In genomic region chr6:134046136-134046535, GRCm38 (mm10) we compare ENCODE assay signal across 27 mouse cellular contexts. TPM values are rescaled to one million over a fixed set of nuclear protein-coding genes. Genes with fewer than 3 reads are reported as not detected.
A peak's percentile ranks its signal among the peaks of the same experiment; 100 is the strongest.
DNase-seq lines count a peak whose midpoint lies in the region; ATAC-seq and TF ChIP-seq lines count a peak whose summit lies in the region.
"Had no signal": no experiment of that assay in that cellular context is flagged by ENCODE, and none has a peak within 500 bp of the region (broad histone marks: within the 10 kb centered on the region; RNA-seq: fewer than 3 reads in every experiment).

No protein-coding gene starts in this region.

- peak overlapping the region; percentile 18; the same call in 1 of the 2 replicates for H3K27ac ChIP-seq in heart, embryonic 10.5 days
- H3K27ac ChIP-seq in ES-Bruce4 (ENCODE audit: insufficient read depth, low read length) (no peak overlapping the region), macrophage (peak overlapping the region; percentile 87)
- H3K27ac ChIP-seq in hindbrain, embryonic 11.5 days (ENCODE audit: low read depth, low read length), result no peak overlapping the region
- H3K27ac ChIP-seq: forebrain, embryonic 13.5 days; hindbrain, embryonic 12.5 days; hindbrain, postnatal 0 days; intestine, embryonic 15.5 days; kidney, postnatal 0 days; limb, embryonic 13.5 days; lung, embryonic 15.5 days had no signal

- peaks cover 97% of the 10 kb centered on the region for H3K79me2 ChIP-seq in macrophage (ENCODE audit: inconsistent target)

- H3K36me3 ChIP-seq in heart, embryonic 10.5 days, result no peaks in the 10 kb centered on the region
- H3K36me3 ChIP-seq in ES-Bruce4 (ENCODE audit: control insufficient read depth, insufficient read depth, low read length, poor library complexity, severe bottlenecking) (no peaks in the 10 kb centered on the region), macrophage (ENCODE audit: inconsistent target) (no peaks in the 10 kb centered on the region)
- H3K36me3 ChIP-seq in hindbrain, embryonic 11.5 days (ENCODE audit: control insufficient read depth, insufficient read depth, low read length), result no peaks in the 10 kb centered on the region
- H3K36me3 ChIP-seq: hindbrain, embryonic 12.5 days; intestine, embryonic 15.5 days; limb, embryonic 13.5 days; lung, embryonic 15.5 days had no signal

- no peak for TF ChIP-seq CTCF in ES-Bruce4 (IDR thresholded peaks at IDR 0.05; ENCODE audit: low read depth, low read length)

- H3K9me3 ChIP-seq in heart, embryonic 10.5 days, result no peaks in the 10 kb centered on the region
- H3K9me3 ChIP-seq in ES-Bruce4 (replicated peaks; ENCODE audit: control insufficient read depth, insufficient read depth, low read length, poor library complexity, severe bottlenecking), result no peaks in the 10 kb centered on the region
- no peaks in the 10 kb centered on the region for H3K9me3 ChIP-seq in hindbrain, embryonic 11.5 days (ENCODE audit: control insufficient read depth, low read length)
- H3K9me3 ChIP-seq: forebrain, embryonic 13.5 days; hindbrain, embryonic 12.5 days; intestine, embryonic 15.5 days; limb, embryonic 13.5 days; lung, embryonic 15.5 days had no signal

- no peak for DNase-seq in heart, embryonic 10.5 days (ENCODE audit: low spot score)
- no peak for DNase-seq in heart, postnatal 25 days (ENCODE audit: low spot score)
- peak; percentile 74 for DNase-seq in R1 (ENCODE audit: low read depth, low spot score)
- DNase-seq in hindbrain, embryonic 11.5 days (ENCODE audit: low spot score), result no peak
- DNase-seq: adrenal gland, adult 8-10 months; B cell, adult 2 months; cerebellum, adult 2 months; cerebellum, postnatal 25 days; gastrocnemius, postnatal 10 days; heart, postnatal 14 days; kidney, adult 2 months; kidney, postnatal 4 days; midbrain, embryonic 14.5 days; right cerebral cortex, postnatal 25 days; spleen, adult 18-20 months; thymus, adult 2 months; thymus, postnatal 36 days had no signal

- no peak overlapping the region for H3K4me2 ChIP-seq in hindbrain, embryonic 11.5 days (replicated peaks; ENCODE audit: low read depth, low read length)
- H3K4me2 ChIP-seq: forebrain, embryonic 13.5 days; hindbrain, embryonic 12.5 days; intestine, embryonic 15.5 days; limb, embryonic 13.5 days; lung, embryonic 15.5 days had no signal

- no peak overlapping the region for H3K4me3 ChIP-seq in heart, embryonic 10.5 days
- no peak overlapping the region for H3K4me3 ChIP-seq in ES-Bruce4 (ENCODE audit: low read depth, low read length)
- H3K4me3 ChIP-seq in macrophage (ENCODE audit: inconsistent target), result no peak overlapping the region
- H3K4me3 ChIP-seq in hindbrain, embryonic 11.5 days (ENCODE audit: low read depth, low read length), result no peak overlapping the region
- H3K4me3 ChIP-seq: forebrain, embryonic 13.5 days; hindbrain, embryonic 12.5 days; intestine, embryonic 15.5 days; limb, embryonic 13.5 days; lung, embryonic 15.5 days had no signal

- no peak overlapping the region for H3K9ac ChIP-seq in ES-Bruce4 (ENCODE audit: low read depth, poor library complexity, severe bottlenecking)
- no peak overlapping the region for H3K9ac ChIP-seq in hindbrain, embryonic 11.5 days (ENCODE audit: low read depth, low read length)
- H3K9ac ChIP-seq: forebrain, embryonic 13.5 days; hindbrain, embryonic 12.5 days; intestine, embryonic 15.5 days; limb, embryonic 13.5 days; lung, embryonic 15.5 days had no signal

- no peaks in the 10 kb centered on the region for H3K27me3 ChIP-seq in heart, embryonic 10.5 days (ENCODE audit: insufficient read depth, poor library complexity, severe bottlenecking)
- no peaks in the 10 kb centered on the region for H3K27me3 ChIP-seq in ES-Bruce4 (ENCODE audit: control insufficient read depth, insufficient read depth, low read length, poor library complexity, severe bottlenecking)
- H3K27me3 ChIP-seq in hindbrain, embryonic 11.5 days (ENCODE audit: control insufficient read depth, insufficient read depth, low read length), result no peaks in the 10 kb centered on the region
- H3K27me3 ChIP-seq: forebrain, embryonic 13.5 days; hindbrain, embryonic 12.5 days; intestine, embryonic 15.5 days; limb, embryonic 13.5 days; lung, embryonic 15.5 days had no signal

- H3K4me1 ChIP-seq in heart, embryonic 10.5 days, result peaks cover 80% of the 10 kb centered on the region
- H3K4me1 ChIP-seq in ES-Bruce4 (ENCODE audit: control insufficient read depth, insufficient read depth, low read length), result peaks cover 11% of the 10 kb centered on the region
- no peaks in the 10 kb centered on the region for H3K4me1 ChIP-seq in hindbrain, embryonic 11.5 days (replicated peaks; ENCODE audit: control insufficient read depth, insufficient read depth, low read length)

- TF ChIP-seq POLR2A in ES-Bruce4 (IDR thresholded peaks at IDR 0.05; ENCODE audit: insufficient read depth, low read length), result no peak

- ATAC-seq in granulocyte monocyte progenitor cell, adult 5-6 weeks (replicated peaks; ENCODE audit: poor library complexity, severe bottlenecking), result no peak
- ATAC-seq in hindbrain, embryonic 11.5 days (ENCODE audit: low FRiP score), result no peak
- ATAC-seq: forebrain, embryonic 13.5 days; hindbrain, postnatal 0 days; intestine, embryonic 15.5 days had no signal

- 14% methylated on average over 5 of the region's 5 CpGs for WGBS in heart, embryonic 10.5 days
- 66% methylated on average over 5 of the region's 5 CpGs for WGBS in macrophage (ENCODE audit: missing documents)
- WGBS in hindbrain, embryonic 11.5 days, result 21% methylated on average over 5 of the region's 5 CpGs

- intact Hi-C loops in heart, postnatal 25 days (cut with DNase I), result no loop called here

- TF ChIP-seq EP300 in ES-Bruce4 (IDR thresholded peaks at IDR 0.05; ENCODE audit: insufficient read depth, low read depth, low read length), result peak; percentile 47; the same call in 1 of the 2 replicates

RNA-seq across cellular contexts. Expression of gene Etv6, which starts 10.6 kb away (rescaled TPM):
- 16.2 and 17.2 TPM in 2 replicates for polyA plus RNA-seq in heart, embryonic 10.5 days (2016; fragmentation: Nextera tagmentation; extraction: Ambion mirVana)
- 10 to 100 TPM; 11.4 to 13.0 TPM for total RNA-seq in heart, postnatal 25 days (2021)
- 18.1 and 19.9 TPM in 2 replicates for polyA plus RNA-seq in ES-Bruce4 (2011; ENCODE audit: insufficient read depth, insufficient read length, low read depth, missing spikeins)
- total RNA-seq in macrophage (2018; cell fraction: chromatin; rRNA removed), result 100 to 1,000 TPM in 3 of 26 experiments, 10 to 100 TPM in 23; 35.9 to 168 (median 52.6) TPM
- total RNA-seq in macrophage (2018; cell fraction: cytosol; rRNA removed), result 10 to 100 TPM; 34.1 to 60.8 (median 42.1) TPM
- total RNA-seq in macrophage (2018; cell fraction: nucleus; rRNA removed), result 100 to 1,000 TPM in 2 of 26 experiments, 10 to 100 TPM in 24; 37.7 to 145 (median 56.4) TPM
- 23.4 to 26.3 TPM (median 24.8 TPM) in 3 replicates for polyA plus RNA-seq in macrophage (2018)
- 100 and 123 TPM in 2 replicates for total RNA-seq in granulocyte monocyte progenitor cell, adult 5-6 weeks (2014; fragmentation: Nextera tagmentation)
- 75.5 and 83.9 TPM in 2 replicates for total RNA-seq in granulocyte monocyte progenitor cell, adult 5-6 weeks (2017)
- 13.0 and 13.2 TPM in 2 replicates for polyA plus RNA-seq in hindbrain, embryonic 11.5 days (2014; fragmentation: Nextera tagmentation; extraction: Ambion mirVana)

Comparison
In these comparisons a context has a peak if more than half of its experiments do, and no peak if none do; other contexts are left out.
1. H3K27ac ChIP-seq: peak in heart, embryonic 10.5 days (single experiment) and macrophage (single experiment); none in ES-Bruce4 (single experiment) and hindbrain, embryonic 11.5 days (single experiment).